Mouse (Mus musculus) heart, embryonic 14.5 days (tissue): ENCODE measurements around the gene Sugp2. TPM values are rescaled to one million over a fixed set of nuclear protein-coding genes. Genes with fewer than 3 reads are reported as not detected.

ENCODE experiments used
- ATAC-seq: fragments of 200-750 bp; cut with Nextera tagmentation; 2 replicates; pipeline ENCODE4 v1.8.0; 2017; ENCODE audit warnings: low read depth, moderate TSS enrichment; ENCODE audit not compliant: insufficient number of reproducible peaks, insufficient read depth, low FRiP score
- H3K27ac ChIP-seq, 2 experiments: fragments of 200-500 bp in 1 of 2; fragments of 300-500 bp in 1 of 2; sonication (generic) in 1 of 2; replicated peaks in 1 of 2; 2 replicates each; pipeline ENCODE4 v1.5.1; 2012 to 2014; ENCODE audit warnings: low read depth in 2 of 2, low read length in 2 of 2, control low read depth in 1 of 2, mild to moderate bottlenecking in 1 of 2, mixed read lengths in 1 of 2; ENCODE audit not compliant: control insufficient read depth in 1 of 2, insufficient read depth in 1 of 2
- H3K27me3 ChIP-seq: fragments of 300-500 bp; sonication (generic); 2 replicates; pipeline ENCODE4 v1.6.1; 2014; ENCODE audit warnings: mild to moderate bottlenecking, low read length, control low read depth; ENCODE audit not compliant: control insufficient read depth, insufficient read depth
- H3K36me3 ChIP-seq: fragments of 300-500 bp; sonication (generic); 2 replicates; pipeline ENCODE4 v1.6.1; 2014; ENCODE audit warnings: mild to moderate bottlenecking, control low read depth, low read length, mixed read lengths; ENCODE audit not compliant: control insufficient read depth, insufficient read depth
- H3K4me1 ChIP-seq, 2 experiments: fragments of 200-500 bp in 1 of 2; fragments of 300-500 bp in 1 of 2; sonication (generic) in 1 of 2; 2 replicates each; pipeline ENCODE4 v1.6.1; 2012 to 2014; ENCODE audit warnings: low read length in 2 of 2, control low read depth in 1 of 2, mixed read lengths in 1 of 2; ENCODE audit not compliant: control insufficient read depth in 2 of 2, insufficient read depth in 2 of 2
- H3K4me2 ChIP-seq: fragments of 300-500 bp; sonication (generic); 2 replicates; pipeline ENCODE4 v1.6.1; 2014; ENCODE audit warnings: mild to moderate bottlenecking, low read length
- H3K4me3 ChIP-seq, 2 experiments: fragments of 200-500 bp in 1 of 2; fragments of 300-500 bp in 1 of 2; sonication (generic) in 1 of 2; 2 replicates each; pipeline ENCODE4 v1.5.1; 2012 to 2014; ENCODE audit warnings: low read length in 2 of 2, mild to moderate bottlenecking in 2 of 2, control low read depth in 1 of 2, low read depth in 1 of 2, moderate library complexity in 1 of 2; ENCODE audit not compliant: control insufficient read depth in 1 of 2, insufficient read depth in 1 of 2
- H3K9ac ChIP-seq: fragments of 300-500 bp; sonication (generic); 2 replicates; pipeline ENCODE4 v1.6.1; 2014; ENCODE audit warnings: mild to moderate bottlenecking, low read length
- H3K9me3 ChIP-seq: fragments of 300-500 bp; sonication (generic); 2 replicates; pipeline ENCODE4 v1.6.1; 2016; ENCODE audit warnings: low read length, control low read depth; ENCODE audit not compliant: control insufficient read depth
- WGBS: fragments of 180-500 bp; shearing (Covaris S2); extraction: QIAGEN DNeasy Blood & Tissue Kit; methylation state at CpG from one replicate; pipeline ENCODE4 v1.1.7; 2014; 5-methylcytosine and 5-hydroxymethylcytosine counted together
- polyA plus RNA-seq: library from polyadenylated mRNA; unstranded; fragments of >200 nt; fragmentation: Nextera tagmentation; extraction: Ambion mirVana; gene quantifications from 2 replicates; pipeline ENCODE4 v1.2.1, GENCODE M21; 2014

Gene Sugp2
- polyA plus RNA-seq, 1 experiment from 2014 or later = 29.1 TPM

GRCm38 (mm10) chr8:70293988-70294405, 60.0 kb downstream of the Sugp2 start:
- WGBS = 64% methylated on average over 5 of the region's 5 CpGs
- Histone ChIP-seq H3K27ac (no peak overlapping the region), H3K36me3 (peaks cover 96% of the 10 kb centered on the region), H3K4me3 (no peak overlapping the region), H3K4me2 (no peak overlapping the region), H3K9me3 (no peaks in the 10 kb centered on the region), H3K9ac (no peak overlapping the region), H3K4me1 (no peaks in the 10 kb centered on the region), H3K27me3 (no peaks in the 10 kb centered on the region)
- no peak for ATAC-seq

GRCm38 (mm10) chr8:70300881-70301280, 66.9 kb downstream of the Sugp2 start:
- 77% methylated on average over 3 of the region's 3 CpGs for WGBS

GRCm38 (mm10) chr8:70302358-70302890, 68.4 kb downstream of the Sugp2 start, which contains the start of the genes Ddx49 and Cope:
Gene Ddx49, minus strand, starts transcription at chr8:70302489.
Gene Cope, plus strand, starts transcription at chr8:70302518.
- WGBS = under 1% methylated on average over 40 of the region's 40 CpGs
- Histone ChIP-seq H3K9me3 (no peaks in the 10 kb centered on the region), H3K4me3 (peak within 1 kb of the TSS; percentile 92 to 96), H3K4me2 (peak within 1 kb of the TSS; percentile 95), H3K9ac (peak within 1 kb of the TSS; percentile 98), H3K4me1 (peaks cover 8 to 17% of the 10 kb centered on the region in 2 experiments), H3K27ac (peak within 1 kb of the TSS; percentile 60 to 77), H3K36me3 (peaks cover 61% of the 10 kb centered on the region), H3K27me3 (no peaks in the 10 kb centered on the region)
- peak; percentile 83 for ATAC-seq

More at GRCm38 (mm10) chr8:70300881-70301280, 66.9 kb downstream of the Sugp2 start:
- Histone ChIP-seq H3K4me2 (no peak overlapping the region), H3K4me1 (peaks cover 8 to 17% of the 10 kb centered on the region in 2 experiments), H3K36me3 (peaks cover 61% of the 10 kb centered on the region), H3K9me3 (no peaks in the 10 kb centered on the region), H3K4me3 (no peak overlapping the region), H3K9ac (no peak overlapping the region), H3K27ac (no peak overlapping the region), H3K27me3 (no peaks in the 10 kb centered on the region)
- no peak for ATAC-seq

DNA sequence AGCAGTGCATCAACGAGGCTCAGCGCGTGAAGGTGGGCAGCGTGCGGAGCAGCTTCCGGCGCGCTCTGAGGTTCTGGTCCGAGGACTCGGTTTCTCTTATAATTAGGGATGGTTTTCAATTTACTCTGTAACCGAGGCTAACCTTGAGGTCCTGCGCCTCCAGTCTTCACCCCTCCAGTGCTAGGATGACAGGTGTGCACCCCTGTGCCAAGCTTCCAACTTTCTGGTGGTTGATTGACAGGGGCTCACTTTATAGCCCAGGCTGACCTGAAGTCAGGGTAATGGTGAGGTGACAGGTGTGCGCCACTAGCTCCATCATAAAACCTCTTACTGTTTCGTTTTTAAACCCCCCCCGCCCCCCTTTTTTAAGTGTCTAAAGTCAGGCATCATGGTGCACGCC, 68.9 kb downstream of the Sugp2 start:
- Histone ChIP-seq H3K9me3 (no peaks in the 10 kb centered on the region), H3K27ac (peak overlapping the region; percentile 60 to 77), H3K4me3 (peak overlapping the region; percentile 92 to 96), H3K4me2 (peak overlapping the region; percentile 95), H3K36me3 (peaks cover 61% of the 10 kb centered on the region), H3K9ac (peak overlapping the region; percentile 98), H3K4me1 (peaks cover 8 to 17% of the 10 kb centered on the region in 2 experiments), H3K27me3 (no peaks in the 10 kb centered on the region)
- 4% methylated on average over 16 of the region's 16 CpGs for WGBS
- ATAC-seq = no peak; the same call in 1 of the 2 replicates

- Histone ChIP-seq H3K27ac (no peak overlapping the region), H3K9ac (no peak overlapping the region), H3K36me3 (peaks cover 93% of the 10 kb centered on the region), H3K9me3 (no peaks in the 10 kb centered on the region), H3K4me3 (no peak overlapping the region), H3K4me1 (no peaks in the 10 kb centered on the region), H3K4me2 (no peak overlapping the region), H3K27me3 (no peaks in the 10 kb centered on the region)
- WGBS = 38% methylated on average over 2 of the region's 2 CpGs
- ATAC-seq = no peak
These were observed 75.3 kb downstream of the Sugp2 start for GRCm38 (mm10) chr8:70309311-70309710.

- H3K9me3 ChIP-seq = no peaks in the 10 kb centered on the region
- H3K9ac ChIP-seq = no peak overlapping the region
- peaks cover 5% of the 10 kb centered on the region; the same call in 1 of the 2 replicates for H3K27me3 ChIP-seq
- H3K27ac ChIP-seq = no peak overlapping the region
- WGBS = 62% methylated on average over 2 of the region's 2 CpGs
- no peak overlapping the region for H3K4me3 ChIP-seq
- H3K4me2 ChIP-seq = no peak overlapping the region
- H3K36me3 ChIP-seq = peaks cover 52% of the 10 kb centered on the region
- peaks cover 14 to 20% of the 10 kb centered on the region in 2 experiments for H3K4me1 ChIP-seq
- ATAC-seq = no peak
These were observed 79.4 kb downstream of the Sugp2 start for GRCm38 (mm10) chr8:70313399-70313798.

DNA sequence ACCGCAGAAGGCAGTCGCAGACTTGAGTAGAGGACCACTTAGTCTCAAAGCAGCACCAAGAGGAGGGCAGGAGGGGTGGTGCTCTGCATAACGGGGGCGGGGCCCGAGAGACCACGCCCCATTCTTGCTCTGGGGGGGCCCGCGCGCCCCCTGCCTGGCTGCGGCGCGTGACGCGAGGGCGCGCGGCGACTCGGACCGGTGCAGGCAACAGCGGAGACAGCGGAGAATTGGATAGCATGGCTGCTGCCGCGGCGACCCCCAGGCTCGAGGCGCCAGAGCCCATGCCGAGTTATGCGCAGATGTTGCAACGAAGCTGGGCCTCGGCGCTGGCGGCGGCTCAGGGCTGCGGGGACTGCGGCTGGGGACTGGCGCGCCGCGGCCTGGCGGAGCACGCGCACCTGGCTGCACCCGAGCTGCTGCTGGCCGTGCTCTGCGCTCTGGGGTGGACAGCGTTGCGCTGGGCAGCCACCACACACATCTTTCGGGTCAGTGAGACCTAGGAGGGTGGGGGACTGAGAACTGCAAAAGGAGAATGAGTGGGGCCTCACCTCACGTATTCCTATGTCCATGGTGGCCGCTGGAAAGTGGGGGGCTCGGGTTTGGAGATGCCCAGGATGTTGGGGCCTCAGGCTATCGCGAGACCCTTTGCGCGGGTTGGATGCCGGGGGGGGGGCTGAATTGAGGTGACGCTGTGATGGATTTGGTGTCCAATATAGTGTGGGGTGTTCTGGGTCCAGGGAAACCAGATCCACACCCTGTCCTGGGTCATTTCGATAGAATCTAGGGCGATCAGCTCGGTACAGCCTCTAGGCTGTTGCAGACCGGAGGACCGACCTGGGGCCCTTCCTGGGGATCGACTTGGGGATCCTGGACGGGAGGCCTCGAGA, 81.8 kb downstream of the Sugp2 start, which contains the start of gene Cers1:
Cers1 (plus strand) TSS at position 152 of the 887 bp plus-strand sequence.
- 0 out of 4 replicates have a peak within 1 kb of the TSS, but pooled peaks of 1 of the 2 experiments have one; percentile 8 for H3K27ac ChIP-seq
- WGBS = 3% methylated on average over 62 of the region's 66 CpGs
- H3K9ac ChIP-seq = peak within 1 kb of the TSS; percentile 72

More for the DNA sequence above, 81.8 kb downstream of the Sugp2 start, which contains the start of gene Cers1:
- H3K27me3 ChIP-seq = peaks cover 5% of the 10 kb centered on the region; the same call in 1 of the 2 replicates
- H3K4me2 ChIP-seq = peak within 1 kb of the TSS; percentile 80
- peak within 1 kb of the TSS; percentile 57 to 64 for H3K4me3 ChIP-seq
- peaks cover 29% of the 10 kb centered on the region for H3K36me3 ChIP-seq
- H3K9me3 ChIP-seq = no peaks in the 10 kb centered on the region
- peaks cover 14 to 20% of the 10 kb centered on the region in 2 experiments for H3K4me1 ChIP-seq
- ATAC-seq = peak; percentile 66
